Mouse (Mus musculus) intestine, postnatal 0 days (tissue): Measurements from ENCODE around the gene Smndc1. TPM values are rescaled to one million over a fixed set of nuclear protein-coding genes. Genes with fewer than 3 reads are reported as not detected.
A peak's percentile ranks its signal among the peaks of the same experiment; 100 is the strongest.

Experiments
- ATAC-seq: fragments of 200-750 bp; cut with Nextera tagmentation; 2 replicates; pipeline ENCODE4 v1.8.0; 2017; ENCODE audit warnings: mild to moderate bottlenecking, moderate TSS enrichment, moderate library complexity
- H3K27ac ChIP-seq: fragments of 300-500 bp; sonication (generic); 2 replicates; pipeline ENCODE4 v1.5.1; 2014; ENCODE audit warnings: mild to moderate bottlenecking, low read depth, low read length, moderate library complexity
- H3K27me3 ChIP-seq: fragments of 300-500 bp; sonication (generic); replicated peaks from 2 replicates; pipeline ENCODE4 v1.6.1; 2014; ENCODE audit warnings: low read length, mixed read lengths; ENCODE audit not compliant: control insufficient read depth, insufficient read depth
- H3K36me3 ChIP-seq: fragments of 300-500 bp; sonication (generic); 2 replicates; pipeline ENCODE4 v1.6.1; 2014; ENCODE audit warnings: mild to moderate bottlenecking, moderate library complexity; ENCODE audit not compliant: control insufficient read depth, insufficient read depth
- H3K4me1 ChIP-seq: fragments of 300-500 bp; sonication (generic); replicated peaks from 2 replicates; pipeline ENCODE4 v1.6.1; 2014; ENCODE audit warnings: antibody characterized with exemption, low read length, mixed read lengths; ENCODE audit not compliant: control insufficient read depth, insufficient read depth
- H3K4me2 ChIP-seq: fragments of 300-500 bp; sonication (generic); replicated peaks from 2 replicates; pipeline ENCODE4 v1.6.1; 2014; ENCODE audit warnings: low read depth, mild to moderate bottlenecking, moderate library complexity
- H3K4me3 ChIP-seq: fragments of 300-500 bp; sonication (generic); 2 replicates; pipeline ENCODE4 v1.5.1; 2014; ENCODE audit warnings: low read depth, low read length
- H3K9ac ChIP-seq: fragments of 300-500 bp; sonication (generic); 2 replicates; pipeline ENCODE4 v1.6.1; 2014; ENCODE audit warnings: mild to moderate bottlenecking, low read depth, low read length
- H3K9me3 ChIP-seq: fragments of 300-500 bp; sonication (generic); 2 replicates; pipeline ENCODE4 v1.6.1; 2016; ENCODE audit warnings: mixed run types; ENCODE audit not compliant: control insufficient read depth
- CTCF ChIP-seq: sonication (generic); IDR thresholded peaks from 2 replicates; pipeline ENCODE4 v1.5.1; 2016; ENCODE audit warnings: low read depth, mild to moderate bottlenecking, control low read depth, antibody characterized with exemption, moderate library complexity
- WGBS: fragments of 180-500 bp; shearing (Covaris S2); extraction: QIAGEN DNeasy Blood & Tissue Kit; methylation state at CpG from one replicate; pipeline ENCODE4 v1.1.7; 2014; 5-methylcytosine and 5-hydroxymethylcytosine counted together
- polyA plus RNA-seq: library from polyadenylated mRNA; unstranded; fragments of >200 nt; fragmentation: Nextera tagmentation; extraction: Ambion mirVana; gene quantifications from 2 replicates; pipeline ENCODE4 v1.2.1, GENCODE M21; 2015

Gene Smndc1
- polyA plus RNA-seq, 1 experiment from 2014 or later: 36.3 TPM

GRCm38 (mm10) chr19:53360265-53360958 is 30.0 kb downstream of the Smndc1 start:
- Histone ChIP-seq H3K27me3 (no peaks in the 10 kb centered on the region), H3K9me3 (no peaks in the 10 kb centered on the region), H3K9ac (no peak overlapping the region), H3K4me1 (no peaks in the 10 kb centered on the region), H3K4me2 (peak overlapping the region; percentile 44; the same call in 1 of the 2 replicates), H3K36me3 (no peaks in the 10 kb centered on the region), H3K4me3 (no peak overlapping the region), H3K27ac (no peak overlapping the region)
- 56% methylated on average over 8 of the region's 8 CpGs for WGBS
- TF ChIP-seq CTCF: no peak
- ATAC-seq: no peak

DNA sequence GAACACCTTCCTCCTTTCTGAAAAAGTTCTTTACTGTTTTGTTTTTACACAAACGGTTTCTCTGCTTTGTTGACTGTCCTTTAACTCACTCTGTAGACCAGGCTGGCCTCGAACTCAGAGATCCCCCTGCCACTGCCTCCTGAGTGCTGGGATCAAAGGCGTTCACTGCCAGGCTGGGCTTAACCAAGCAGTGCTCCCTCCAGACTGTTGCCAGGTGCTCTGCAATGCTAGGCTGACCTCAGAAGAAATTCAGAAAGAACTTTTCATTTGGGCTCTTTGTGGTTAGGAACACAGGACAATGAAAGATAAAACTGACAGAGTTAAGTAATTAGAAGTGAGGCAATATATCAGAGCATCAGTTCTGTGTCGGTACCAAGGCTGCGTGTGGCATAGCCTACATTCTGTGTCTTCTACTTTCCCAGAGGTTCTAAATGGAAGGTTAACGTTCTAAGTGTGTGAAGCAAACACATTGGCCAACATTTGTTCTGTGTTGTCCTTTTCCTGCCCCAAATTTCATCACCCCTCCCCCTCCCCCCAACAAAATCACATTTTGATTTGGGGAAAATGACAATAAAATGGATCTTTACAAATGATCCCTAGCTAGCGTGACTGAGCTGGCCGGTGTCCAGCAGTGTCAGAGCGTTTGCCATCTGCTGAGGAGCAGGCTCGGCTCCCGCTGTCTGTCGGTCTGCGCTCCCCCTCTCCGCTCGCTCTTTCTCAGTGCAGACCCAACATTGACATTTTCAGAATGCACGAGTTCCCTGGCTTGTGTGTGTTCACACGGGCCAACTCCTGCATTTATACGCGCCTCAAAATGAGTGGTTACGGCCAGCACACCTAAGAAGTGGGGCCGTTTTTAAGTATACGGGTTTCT is 31.0 kb downstream of the Smndc1 start:
- Histone ChIP-seq H3K9ac (no peak overlapping the region), H3K27ac (no peak overlapping the region), H3K36me3 (no peaks in the 10 kb centered on the region), H3K9me3 (no peaks in the 10 kb centered on the region), H3K4me1 (no peaks in the 10 kb centered on the region), H3K27me3 (no peaks in the 10 kb centered on the region), H3K4me3 (0 out of 2 replicates have a peak overlapping the region, but pooled peaks have one; percentile 5), H3K4me2 (peak overlapping the region; percentile 44)
- WGBS: 62% methylated on average over 22 of the region's 22 CpGs
- TF ChIP-seq CTCF: no peak
- no peak for ATAC-seq

GRCm38 (mm10) chr19:53355065-53355464 is 35.3 kb downstream of the Smndc1 start:
- ATAC-seq: no peak
- no peak overlapping the region for H3K9ac ChIP-seq
- H3K36me3 ChIP-seq: peaks cover 11% of the 10 kb centered on the region
- H3K27me3 ChIP-seq: no peaks in the 10 kb centered on the region
- WGBS: 84% methylated on average over 16 of the region's 16 CpGs
- H3K9me3 ChIP-seq: no peaks in the 10 kb centered on the region
- no peak overlapping the region for H3K4me2 ChIP-seq
- H3K27ac ChIP-seq: no peak overlapping the region
- H3K4me1 ChIP-seq: no peaks in the 10 kb centered on the region
- no peak overlapping the region for H3K4me3 ChIP-seq
- no peak for TF ChIP-seq CTCF

- Histone ChIP-seq H3K9me3 (no peaks in the 10 kb centered on the region), H3K27me3 (no peaks in the 10 kb centered on the region), H3K4me3 (no peak overlapping the region), H3K4me2 (no peak overlapping the region), H3K27ac (no peak overlapping the region), H3K36me3 (peaks cover 11% of the 10 kb centered on the region), H3K9ac (no peak overlapping the region), H3K4me1 (no peaks in the 10 kb centered on the region)
- no peak for TF ChIP-seq CTCF
- 83% methylated on average over 7 of the region's 7 CpGs for WGBS
- no peak for ATAC-seq
These were observed 35.9 kb downstream of the Smndc1 start for GRCm38 (mm10) chr19:53354271-53355000.

DNA sequence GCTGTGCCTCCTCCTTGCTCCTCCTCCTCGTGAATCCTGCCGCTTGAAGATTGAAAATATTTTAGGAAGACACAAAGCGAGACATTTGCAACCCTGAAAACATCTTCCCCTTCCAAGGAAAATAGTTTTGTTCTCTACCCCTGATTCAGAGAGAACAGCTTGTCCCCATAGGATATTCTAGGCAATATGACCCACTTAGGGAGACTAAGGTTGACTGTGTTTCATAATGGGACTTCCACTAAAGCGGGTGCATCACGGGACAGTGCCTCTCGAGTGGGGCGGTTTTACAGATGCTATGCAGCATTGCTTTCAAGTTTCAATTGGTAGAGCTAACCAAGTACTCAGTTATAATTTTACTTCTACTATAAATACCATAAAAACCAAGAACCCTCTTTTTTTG is 36.5 kb downstream of the Smndc1 start:
- ATAC-seq: no peak
- Histone ChIP-seq H3K4me2 (no peak overlapping the region), H3K4me1 (no peaks in the 10 kb centered on the region), H3K36me3 (peaks cover 11% of the 10 kb centered on the region), H3K9ac (no peak overlapping the region), H3K27me3 (no peaks in the 10 kb centered on the region), H3K9me3 (no peaks in the 10 kb centered on the region), H3K4me3 (no peak overlapping the region), H3K27ac (no peak overlapping the region)
- TF ChIP-seq CTCF: no peak
- WGBS: 86% methylated on average over 7 of the region's 7 CpGs

- Histone ChIP-seq H3K9me3 (no peaks in the 10 kb centered on the region), H3K4me1 (no peaks in the 10 kb centered on the region), H3K27ac (no peak overlapping the region), H3K4me2 (no peak overlapping the region), H3K4me3 (no peak overlapping the region), H3K9ac (no peak overlapping the region), H3K27me3 (no peaks in the 10 kb centered on the region), H3K36me3 (peaks cover 12% of the 10 kb centered on the region; the same call in 1 of the 2 replicates)
- WGBS: 79% methylated on average over 14 of the region's 14 CpGs
- TF ChIP-seq CTCF: no peak
- ATAC-seq: no peak
These were observed 44.6 kb downstream of the Smndc1 start for GRCm38 (mm10) chr19:53345766-53346165.
